Mouse (Mus musculus) G1E (cell line): ENCODE results near the gene Lonp1.
"Not testable (repeated sequence)": the region's sequence is repeated elsewhere in the genome, so short reads cannot be mapped to it uniquely, and the experiment has no call there.

Source experiments
- CTCF ChIP-seq: IDR thresholded peaks from 2 replicates; pipeline ENCODE4 v1.5.1; 2012; ENCODE audit warnings: low read depth, low read length, inconsistent platforms, mixed read lengths
- GATA1 ChIP-seq: IDR thresholded peaks from 2 replicates; pipeline ENCODE4 v1.6.1; 2012; ENCODE audit warnings: borderline replicate concordance, low read length, inconsistent platforms, mixed read lengths
- GATA2 ChIP-seq: IDR thresholded peaks from 2 replicates; pipeline ENCODE4 v1.6.1; 2012; ENCODE audit warnings: low read depth, low read length, inconsistent platforms, borderline replicate concordance
- TAL1 ChIP-seq: conservative IDR thresholded peaks from 2 replicates; pipeline ENCODE4 v1.6.1; 2012; ENCODE audit warnings: low read depth, low read length, inconsistent platforms, mixed read lengths

DNA sequence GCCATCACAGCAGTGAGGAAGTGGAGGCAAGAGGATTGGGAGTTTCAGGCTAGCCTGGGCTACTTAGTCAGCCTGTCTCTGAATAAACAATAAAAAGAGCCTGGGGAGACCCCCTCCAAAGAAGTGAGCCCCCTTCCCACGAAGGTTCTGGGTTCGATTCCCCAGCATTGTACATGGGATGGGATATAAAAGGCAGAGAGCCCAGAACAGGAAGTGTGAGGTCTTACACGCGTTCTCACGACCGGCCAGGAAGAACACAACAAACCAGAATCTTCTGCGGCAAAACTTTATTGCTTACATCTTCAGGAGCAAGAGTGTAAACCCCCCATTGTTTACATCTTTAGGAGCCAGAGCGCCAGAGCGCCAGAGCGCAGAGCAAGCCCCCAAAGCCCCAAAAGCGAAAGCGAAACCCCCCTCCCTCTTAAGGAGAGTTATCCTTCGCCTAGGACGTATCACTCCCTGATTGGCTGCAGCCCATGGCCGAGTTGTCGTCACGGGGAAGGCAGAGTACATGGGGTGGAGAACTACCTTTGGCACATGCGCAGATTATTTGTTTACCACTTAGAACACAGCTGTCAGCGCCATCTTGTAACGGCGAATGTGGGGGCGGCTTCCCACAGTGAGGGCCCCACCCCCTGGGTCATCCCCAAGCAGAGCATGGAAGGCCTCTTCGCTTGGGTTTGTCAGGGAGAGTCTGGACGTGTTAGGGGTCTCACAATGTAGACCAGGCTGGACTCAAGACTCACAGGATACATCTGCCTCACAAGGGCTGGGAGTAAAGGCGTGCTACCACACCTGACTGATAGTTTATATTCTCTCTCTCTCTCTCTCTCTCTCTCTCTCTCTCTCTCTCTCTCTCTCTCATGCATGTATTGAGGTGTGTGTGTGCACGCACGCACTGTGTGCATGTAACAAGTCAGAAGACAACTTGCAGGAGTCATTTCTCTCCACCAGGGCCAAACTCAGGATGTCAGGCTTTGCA, 3.4 kb upstream of the Lonp1 start:
- TF ChIP-seq GATA1, CTCF, TAL1, GATA2: not testable (repeated sequence)
